Comparison of ENCODE assay signal across 21 mouse cellular contexts in genomic region chr15:97205776-97206175, GRCm38 (mm10). TPM values are rescaled to one million over a fixed set of nuclear protein-coding genes. Genes with fewer than 3 reads are reported as not detected.
A peak's percentile ranks its signal among the peaks of the same experiment; 100 is the strongest.
DNase-seq lines count a peak whose midpoint lies in the region; ATAC-seq and TF ChIP-seq lines count a peak whose summit lies in the region.
"Had no signal": no experiment of that assay in that cellular context is flagged by ENCODE, and none has a peak within 500 bp of the region (broad histone marks: within the 10 kb centered on the region; RNA-seq: fewer than 3 reads in every experiment).

No protein-coding gene starts in this region.

- dilution Hi-C loops in CH12.LX (cut with MboI; ENCODE audit: extremely low pct_ligation_motif_present, extremely low pct_unique_long_range_greater_than_20kb, low sequenced_read_pairs): no loop called here

- H3K9me3 ChIP-seq in liver, embryonic 16.5 days (replicated peaks; ENCODE audit: control insufficient read depth, low read length): no peaks in the 10 kb centered on the region
- no peaks in the 10 kb centered on the region for H3K9me3 ChIP-seq in liver, embryonic 11.5 days (ENCODE audit: control insufficient read depth, low read length)
- H3K9me3 ChIP-seq in CH12.LX (replicated peaks; ENCODE audit: low read length): peaks cover 4% of the 10 kb centered on the region
- H3K9me3 ChIP-seq: embryonic facial prominence, embryonic 10.5 days; embryonic facial prominence, embryonic 12.5 days; forebrain, embryonic 13.5 days; forebrain, embryonic 15.5 days had no signal

- in situ Hi-C loops in CH12.LX (cut with MboI; ENCODE audit: low pct_ligation_motif_present, low pct_unique_long_range_greater_than_20kb, low sequenced_read_pairs): no loop called here

- H3K4me1 ChIP-seq in liver, embryonic 16.5 days (ENCODE audit: control insufficient read depth, low read depth, low read length): no peaks in the 10 kb centered on the region; the same call in 1 of the 2 replicates
- H3K4me1 ChIP-seq in liver, embryonic 11.5 days (replicated peaks; ENCODE audit: control insufficient read depth, insufficient read depth, low read length): no peaks in the 10 kb centered on the region
- H3K4me1 ChIP-seq in CH12.LX (ENCODE audit: control insufficient read depth in 1 of 2, insufficient read depth in 2 of 2): peaks cover 2 to 10% of the 10 kb centered on the region in 2 experiments; a peak in 3 of 4 replicates
- H3K4me1 ChIP-seq: embryonic facial prominence, embryonic 10.5 days; embryonic facial prominence, embryonic 12.5 days; forebrain, embryonic 13.5 days; forebrain, embryonic 15.5 days had no signal

- H3K79me2 ChIP-seq in CH12.LX (replicated peaks; ENCODE audit: control insufficient read depth, extremely low read depth, insufficient read depth, poor library complexity, severe bottlenecking): no peaks in the 10 kb centered on the region

- H3K27ac ChIP-seq in liver, embryonic 16.5 days (ENCODE audit: low read length): no peak overlapping the region
- H3K27ac ChIP-seq in liver, embryonic 11.5 days (ENCODE audit: low read depth, low read length): no peak overlapping the region
- peak overlapping the region; percentile 93; the same call in 1 of the 2 replicates for H3K27ac ChIP-seq in CH12.LX (ENCODE audit: insufficient read depth, low read depth)
- H3K27ac ChIP-seq: embryonic facial prominence, embryonic 10.5 days; embryonic facial prominence, embryonic 12.5 days; forebrain, embryonic 13.5 days; forebrain, embryonic 15.5 days had no signal

- H3K4me3 ChIP-seq in liver, embryonic 16.5 days (ENCODE audit: low read depth, low read length): no peak overlapping the region
- H3K4me3 ChIP-seq in liver, embryonic 11.5 days (ENCODE audit: low read depth, low read length): no peak overlapping the region
- peak overlapping the region in 2 of 3 experiments; percentile 65 to 78 for H3K4me3 ChIP-seq in CH12.LX (replicated peaks in 1 of 3; ENCODE audit: low read depth in 2 of 3, low read length in 2 of 3, poor library complexity in 1 of 3)
- H3K4me3 ChIP-seq: embryonic facial prominence, embryonic 10.5 days; embryonic facial prominence, embryonic 12.5 days; forebrain, embryonic 13.5 days; forebrain, embryonic 15.5 days had no signal

- peak; percentile 83 for TF ChIP-seq EP300 in CH12.LX (IDR thresholded peaks at IDR 0.05; ENCODE audit: low read length)

- TF ChIP-seq CTCF in CH12.LX (conservative IDR thresholded peaks at IDR 0.05 in 1 of 2, IDR thresholded peaks at IDR 0.05 in 1 of 2; ENCODE audit: low read depth in 2 of 2, low read length in 2 of 2): no peak

- H3K27me3 ChIP-seq in liver, embryonic 16.5 days (ENCODE audit: control insufficient read depth, insufficient read depth, low read depth, low read length): no peaks in the 10 kb centered on the region
- H3K27me3 ChIP-seq in liver, embryonic 11.5 days (replicated peaks; ENCODE audit: control insufficient read depth, insufficient read depth, low read length): no peaks in the 10 kb centered on the region
- no peaks in the 10 kb centered on the region for H3K27me3 ChIP-seq in CH12.LX (replicated peaks)
- H3K27me3 ChIP-seq: embryonic facial prominence, embryonic 12.5 days; forebrain, embryonic 13.5 days; forebrain, embryonic 15.5 days had no signal

- TF ChIP-seq POLR2A in CH12.LX (IDR thresholded peaks at IDR 0.05; ENCODE audit: low read depth, low read length): no peak; the same call in 1 of the 2 replicates

- DNase-seq in liver, embryonic 11.5 days (ENCODE audit: low spot score): no peak
- DNase-seq in testis, postnatal 10 days (ENCODE audit: low spot score): peak; percentile 23
- no peak for DNase-seq in testis, postnatal 14 days (ENCODE audit: low spot score)
- DNase-seq in CH12.LX (ENCODE audit: extremely low read depth): peak; percentile 93
- DNase-seq in adrenal gland, adult 2 months: no peak
- DNase-seq: adrenal gland, adult 8-10 months; adrenal gland, postnatal 14 days; adrenal gland, postnatal 36 days; cerebellum, adult 11-12 months; cerebellum, adult 2 months; cerebellum, adult 9-10 months; cerebellum, postnatal 10 days; cerebellum, postnatal 25 days; forebrain, postnatal 0 days had no signal

- TF ChIP-seq RAD21 in CH12.LX (IDR thresholded peaks at IDR 0.05; ENCODE audit: low read depth, low read length): no peak

- H3K4me2 ChIP-seq in liver, embryonic 16.5 days (ENCODE audit: low read depth, low read length): no peak overlapping the region
- no peak overlapping the region for H3K4me2 ChIP-seq in liver, embryonic 11.5 days
- H3K4me2 ChIP-seq in CH12.LX (ENCODE audit: insufficient read depth, low read depth, poor library complexity, severe bottlenecking): peak overlapping the region; percentile 92; the same call in 1 of the 2 replicates
- H3K4me2 ChIP-seq: embryonic facial prominence, embryonic 12.5 days; forebrain, embryonic 13.5 days; forebrain, embryonic 15.5 days had no signal

- H3K9ac ChIP-seq in liver, embryonic 16.5 days (ENCODE audit: low read depth, low read length): no peak overlapping the region
- H3K9ac ChIP-seq in liver, embryonic 11.5 days (ENCODE audit: low read depth, low read length): no peak overlapping the region
- H3K9ac ChIP-seq in CH12.LX (ENCODE audit: insufficient read depth, low read depth): peak overlapping the region; percentile 97
- H3K9ac ChIP-seq: embryonic facial prominence, embryonic 12.5 days; forebrain, embryonic 13.5 days; forebrain, embryonic 15.5 days; forebrain, postnatal 0 days had no signal

- no peaks in the 10 kb centered on the region for H3K36me3 ChIP-seq in liver, embryonic 16.5 days (ENCODE audit: control insufficient read depth, insufficient read depth)
- H3K36me3 ChIP-seq in liver, embryonic 11.5 days (ENCODE audit: control insufficient read depth, insufficient read depth, low read length): no peaks in the 10 kb centered on the region
- H3K36me3 ChIP-seq in CH12.LX (replicated peaks in 1 of 2; ENCODE audit: control insufficient read depth in 1 of 2, insufficient read depth in 1 of 2, low read length in 1 of 2): peaks cover 0 to 7% of the 10 kb centered on the region in 2 experiments
- H3K36me3 ChIP-seq: embryonic facial prominence, embryonic 10.5 days; embryonic facial prominence, embryonic 12.5 days; forebrain, embryonic 15.5 days had no signal

- WGBS in liver, embryonic 16.5 days (ENCODE audit: insufficient replicate concordance): 58% methylated on average over 10 of the region's 10 CpGs
- WGBS in liver, embryonic 11.5 days: 82% methylated on average over 10 of the region's 10 CpGs

- peak; percentile 43; the same call in 1 of the 2 replicates for ATAC-seq in liver, embryonic 16.5 days (ENCODE audit: low read depth)
- no peak for ATAC-seq in liver, embryonic 11.5 days (replicated peaks; ENCODE audit: low FRiP score)
- ATAC-seq: CD4-positive, CD25-positive, alpha-beta regulatory T cell, adult 4 months; forebrain, embryonic 13.5 days; forebrain, embryonic 15.5 days; forebrain, postnatal 0 days had no signal

TF ChIP-seq in CH12.LX, 34 proteins besides CTCF, POLR2A, EP300 and RAD21 (continues in another document):
- TF ChIP-seq IRF4 (IDR thresholded peaks at IDR 0.05; ENCODE audit: low read depth, low read length) (peak; percentile 84), TBP (conservative IDR thresholded peaks at IDR 0.05; ENCODE audit: low read depth, low read length) (0 out of 2 replicates have a peak, but pooled peaks have one; percentile 46), ZMIZ1 (IDR thresholded peaks at IDR 0.05; ENCODE audit: low read depth, low read length) (no peak), NRF1 (IDR thresholded peaks at IDR 0.05; ENCODE audit: low read depth, low read length) (no peak), ELF1 (IDR thresholded peaks at IDR 0.05; ENCODE audit: low read depth, low read length) (peak; percentile 56; the same call in 1 of the 2 replicates), ZKSCAN1 (IDR thresholded peaks at IDR 0.05; ENCODE audit: borderline replicate concordance, low read depth, low read length) (no peak), CHD1 (IDR thresholded peaks at IDR 0.05; ENCODE audit: low read depth, low read length) (no peak), JUN (IDR thresholded peaks at IDR 0.05; ENCODE audit: insufficient read depth, low read depth, low read length) (peak; percentile 35; the same call in 1 of the 2 replicates), TCF12 (IDR thresholded peaks at IDR 0.05; ENCODE audit: low read depth, low read length) (peak; percentile 79), PAX5 (IDR thresholded peaks at IDR 0.05; ENCODE audit: low read length) (no peak), JUND (conservative IDR thresholded peaks at IDR 0.05; ENCODE audit: low read depth, low read length) (0 out of 2 replicates have a peak, but pooled peaks have one; percentile 7), SMC3 (IDR thresholded peaks at IDR 0.05; ENCODE audit: low read depth, low read length) (no peak), BHLHE40 (IDR thresholded peaks at IDR 0.05; ENCODE audit: low read depth, low read length) (peak; percentile 82), MAFK (IDR thresholded peaks at IDR 0.05; ENCODE audit: insufficient replicate concordance, low read length) (0 out of 2 replicates have a peak, but pooled peaks have one; percentile 42), E2F4 (IDR thresholded peaks at IDR 0.05; ENCODE audit: insufficient replicate concordance, low read depth, low read length) (no peak), ZC3H11A (IDR thresholded peaks at IDR 0.05; ENCODE audit: low read depth, low read length) (no peak), ETS1 (conservative IDR thresholded peaks at IDR 0.05; ENCODE audit: low read depth, low read length) (peak; percentile 58), KAT2A (IDR thresholded peaks at IDR 0.05; ENCODE audit: insufficient replicate concordance, low read length) (no peak), GABPA (IDR thresholded peaks at IDR 0.05; ENCODE audit: insufficient replicate concordance, low read depth, low read length) (no peak)

RNA-seq across cellular contexts. Expression of gene Pced1b, which starts 41.1 kb away (rescaled TPM):
- polyA plus RNA-seq in liver, embryonic 16.5 days (2015; fragmentation: Nextera tagmentation; extraction: Ambion mirVana): 3.4 and 3.8 TPM in 2 replicates
- polyA plus RNA-seq in liver, embryonic 11.5 days (2014; fragmentation: Nextera tagmentation; extraction: Ambion mirVana): 6.4 and 8.5 TPM in 2 replicates
- total RNA-seq in CH12.LX (2012; rRNA removed) (16.3 and 21.1 TPM in 2 replicates), CH12.LX (2014; rRNA removed) (9.9 and 12.3 TPM in 2 replicates)
- 40.5 and 44.2 TPM in 2 replicates for polyA plus RNA-seq in CH12.LX (2012; ENCODE audit: insufficient read length, low read depth)
- 10 to 100 TPM; 17.9 to 25.7 TPM for total RNA-seq in adrenal gland, adult 2 months (2021)
- polyA plus RNA-seq in adrenal gland, adult 2 months (2012; rRNA removed): 27.5 and 30.1 TPM in 2 replicates

RNA-seq across cellular contexts. Expression of gene Amigo2, which starts 41.3 kb away (rescaled TPM):
- polyA plus RNA-seq in liver, embryonic 16.5 days (2015; fragmentation: Nextera tagmentation; extraction: Ambion mirVana): 0.98 and 1.1 TPM in 2 replicates
- polyA plus RNA-seq in liver, embryonic 11.5 days (2014; fragmentation: Nextera tagmentation; extraction: Ambion mirVana): 1.9 and 3.2 TPM in 2 replicates
- total RNA-seq in CH12.LX (2012; rRNA removed) (17.1 and 19.1 TPM in 2 replicates), CH12.LX (2014; rRNA removed) (23.0 and 23.7 TPM in 2 replicates)
- polyA plus RNA-seq in CH12.LX (2012; ENCODE audit: insufficient read length, low read depth): 6.0 and 6.4 TPM in 2 replicates
- 10 to 100 TPM in 1 of 2 experiments, 1 to 10 TPM in 1; 7.1 to 11.1 TPM for total RNA-seq in adrenal gland, adult 2 months (2021)
- polyA plus RNA-seq in adrenal gland, adult 2 months (2012; rRNA removed): 0.60 and 0.88 TPM in 2 replicates
- total RNA-seq: MEL had no signal

Comparison
In these comparisons a context has a peak if more than half of its experiments do, and no peak if none do; other contexts are left out.
1. DNase-seq: peak in testis, postnatal 10 days (single experiment) and CH12.LX (single experiment); none in liver, embryonic 11.5 days (single experiment), testis, postnatal 14 days (single experiment) and adrenal gland, adult 2 months (single experiment).
2. H3K4me3 ChIP-seq: peak in CH12.LX (2 of 3); none in liver, embryonic 16.5 days (single experiment) and liver, embryonic 11.5 days (single experiment).